In the genomic region with DNA sequence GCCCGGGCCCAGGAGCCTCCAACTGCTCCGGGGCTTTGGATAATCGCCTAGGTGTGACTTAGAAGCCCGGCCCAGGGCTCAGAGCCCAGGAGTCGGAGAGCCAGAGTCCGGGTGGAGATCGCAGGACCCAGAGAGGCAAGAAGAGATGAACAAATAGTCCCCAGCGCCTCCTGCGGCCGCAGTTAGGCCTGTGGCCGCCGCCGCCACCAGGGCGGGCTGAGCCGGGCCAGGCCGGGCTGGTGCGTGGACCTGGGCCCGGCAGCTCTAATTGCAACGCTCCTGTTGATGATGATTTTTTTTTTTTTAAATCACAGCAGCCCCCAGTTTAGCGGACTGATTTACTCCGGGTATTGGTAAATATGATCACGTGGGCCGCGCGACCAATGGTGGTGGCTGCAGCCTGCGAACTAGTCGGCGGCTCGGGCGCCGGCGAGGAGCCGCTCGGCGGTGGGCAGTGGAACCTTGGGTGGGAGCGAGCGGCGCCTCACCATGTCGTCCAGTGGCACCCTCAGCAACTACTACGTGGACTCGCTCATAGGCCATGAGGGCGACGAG, we compare ENCODE assay signal across 8 mouse cellular contexts. TPM values are rescaled to one million over a fixed set of nuclear protein-coding genes. Genes with fewer than 3 reads are reported as not detected.
A peak's percentile ranks its signal among the peaks of the same experiment; 100 is the strongest.
DNase-seq lines count a peak whose midpoint lies in the region; ATAC-seq and TF ChIP-seq lines count a peak whose summit lies in the region.

A gene (plus strand): TSS at position 161 of the 555 bp plus-strand sequence.

- H3K27me3 ChIP-seq in forebrain, embryonic 13.5 days: peaks cover 99% of the 10 kb centered on the region
- peaks cover 91% of the 10 kb centered on the region for H3K27me3 ChIP-seq in hindbrain, postnatal 0 days (ENCODE audit: insufficient read depth, low read length)
- peaks cover 99% of the 10 kb centered on the region for H3K27me3 ChIP-seq in liver, embryonic 14.5 days (ENCODE audit: control insufficient read depth, insufficient read depth, low read length)

- H3K4me1 ChIP-seq in forebrain, embryonic 13.5 days: peaks cover 12% of the 10 kb centered on the region
- no peaks in the 10 kb centered on the region for H3K4me1 ChIP-seq in hindbrain, postnatal 0 days (ENCODE audit: insufficient read depth, low read length)
- H3K4me1 ChIP-seq in liver, embryonic 14.5 days (replicated peaks; ENCODE audit: control insufficient read depth in 2 of 2, insufficient read depth in 2 of 2, low read length in 1 of 2): no peaks in the 10 kb centered on the region

- DNase-seq in ovary, postnatal 36 days (ENCODE audit: low spot score): peak; percentile 71
- DNase-seq in ovary, postnatal 10 days (ENCODE audit: low spot score): no peak
- DNase-seq in hindbrain, postnatal 0 days (ENCODE audit: low spot score): no peak
- no peak for DNase-seq in liver, embryonic 14.5 days (ENCODE audit: low read depth in 3 of 3, low spot score in 3 of 3)
- peak; percentile 81 for DNase-seq in testis, postnatal 10 days (ENCODE audit: low spot score)
- DNase-seq in spleen, postnatal 14 days (ENCODE audit: low spot score in 2 of 2): no peak

- WGBS in forebrain, embryonic 13.5 days: under 1% methylated on average over 43 of the region's 43 CpGs
- under 1% methylated on average over 41 of the region's 43 CpGs for WGBS in hindbrain, postnatal 0 days
- under 1% methylated on average over 43 of the region's 43 CpGs for WGBS in liver, embryonic 14.5 days (ENCODE audit: insufficient replicate concordance)

- no peak within 1 kb of the TSS for H3K9ac ChIP-seq in forebrain, embryonic 13.5 days
- H3K9ac ChIP-seq in hindbrain, postnatal 0 days (replicated peaks; ENCODE audit: low read length): no peak within 1 kb of the TSS
- H3K9ac ChIP-seq in liver, embryonic 14.5 days (replicated peaks): no peak within 1 kb of the TSS

- H3K9me3 ChIP-seq in forebrain, embryonic 13.5 days (replicated peaks): no peaks in the 10 kb centered on the region
- H3K9me3 ChIP-seq in hindbrain, postnatal 0 days (ENCODE audit: low read length): no peaks in the 10 kb centered on the region
- H3K9me3 ChIP-seq in liver, embryonic 14.5 days (ENCODE audit: control insufficient read depth, low read length): no peaks in the 10 kb centered on the region

- peak within 1 kb of the TSS; percentile 56 for H3K4me2 ChIP-seq in forebrain, embryonic 13.5 days
- peak within 1 kb of the TSS; percentile 47 for H3K4me2 ChIP-seq in hindbrain, postnatal 0 days (ENCODE audit: low read depth, low read length)
- peak within 1 kb of the TSS; percentile 34 for H3K4me2 ChIP-seq in liver, embryonic 14.5 days (ENCODE audit: low read depth)

- H3K27ac ChIP-seq in forebrain, embryonic 13.5 days: no peak within 1 kb of the TSS
- no peak within 1 kb of the TSS for H3K27ac ChIP-seq in hindbrain, postnatal 0 days
- no peak within 1 kb of the TSS for H3K27ac ChIP-seq in liver, embryonic 14.5 days

- TF ChIP-seq EP300 in liver, embryonic 14.5 days (IDR thresholded peaks at IDR 0.05; ENCODE audit: low read depth): no peak

- peak; percentile 70 for ATAC-seq in forebrain, embryonic 13.5 days
- 0 out of 2 replicates have a peak, but pooled peaks have one; percentile 55 for ATAC-seq in hindbrain, postnatal 0 days
- no peak for ATAC-seq in liver, embryonic 14.5 days (ENCODE audit: insufficient read depth)
- no peak for ATAC-seq in megakaryocyte-erythroid progenitor cell, adult 5-6 weeks (replicated peaks; ENCODE audit: low FRiP score, low TSS enrichment, poor library complexity, severe bottlenecking)

- no peaks in the 10 kb centered on the region for H3K36me3 ChIP-seq in forebrain, embryonic 13.5 days (ENCODE audit: poor library complexity, severe bottlenecking)
- H3K36me3 ChIP-seq in hindbrain, postnatal 0 days (ENCODE audit: insufficient read depth, low read length): no peaks in the 10 kb centered on the region
- no peaks in the 10 kb centered on the region for H3K36me3 ChIP-seq in liver, embryonic 14.5 days (replicated peaks; ENCODE audit: control insufficient read depth, insufficient read depth, low read depth)

- no peak for TF ChIP-seq CTCF in hindbrain, postnatal 0 days (IDR thresholded peaks at IDR 0.05; ENCODE audit: low read depth)
- no peak for TF ChIP-seq CTCF in liver, embryonic 14.5 days (IDR thresholded peaks at IDR 0.05; ENCODE audit: low read depth)

- peak within 1 kb of the TSS; percentile 33 for H3K4me3 ChIP-seq in forebrain, embryonic 13.5 days
- peak within 1 kb of the TSS; percentile 21 for H3K4me3 ChIP-seq in hindbrain, postnatal 0 days (ENCODE audit: low read length)
- peak within 1 kb of the TSS in 1 of 2 experiments; percentile 27; a peak in 2 of 4 replicates for H3K4me3 ChIP-seq in liver, embryonic 14.5 days (ENCODE audit: insufficient read depth in 1 of 2, low read depth in 2 of 2, low read length in 2 of 2)

RNA-seq across cellular contexts. Expression of the gene that starts here (rescaled TPM):
- polyA plus RNA-seq in forebrain, embryonic 13.5 days (2015; fragmentation: Nextera tagmentation; extraction: Ambion mirVana): not detected in 2 replicates
- not detected in 2 replicates for total RNA-seq in hindbrain, postnatal 0 days (2014; rRNA removed)
- not detected in 2 replicates for polyA plus RNA-seq in hindbrain, postnatal 0 days (2015; fragmentation: Nextera tagmentation; extraction: Ambion mirVana)
- polyA plus RNA-seq in liver, embryonic 14.5 days (2012; rRNA removed): 0.03 TPM in 1 of 2 replicates, not detected in the other
- not detected in 2 replicates for polyA plus RNA-seq in liver, embryonic 14.5 days (2014; fragmentation: Nextera tagmentation; extraction: Ambion mirVana)
- total RNA-seq in megakaryocyte-erythroid progenitor cell, adult 5-6 weeks (2014; fragmentation: Nextera tagmentation): not detected in 2 replicates
- not detected in 2 replicates for total RNA-seq in megakaryocyte-erythroid progenitor cell, adult 5-6 weeks (2017)

Comparison
In these comparisons a context has a peak if more than half of its experiments do, and no peak if none do; other contexts are left out.
1. DNase-seq: peak in ovary, postnatal 36 days (single experiment) and testis, postnatal 10 days (single experiment); none in ovary, postnatal 10 days (single experiment), hindbrain, postnatal 0 days (single experiment), liver, embryonic 14.5 days (0 of 3) and spleen, postnatal 14 days (0 of 2).
2. Peak in ATAC-seq, H3K4me3 ChIP-seq and H3K4me2 ChIP-seq in forebrain, embryonic 13.5 days; RNA of the gene not detected or under 1 TPM.
3. Peak in ATAC-seq, H3K4me3 ChIP-seq and H3K4me2 ChIP-seq in hindbrain, postnatal 0 days; RNA of the gene not detected or under 1 TPM.
4. Peak in every context shown above with its lines, with median percentiles within 50 percentile points of each other: H3K4me2 ChIP-seq.